Comparison of ENCODE assay signal across 30 mouse cellular contexts in the genomic region with DNA sequence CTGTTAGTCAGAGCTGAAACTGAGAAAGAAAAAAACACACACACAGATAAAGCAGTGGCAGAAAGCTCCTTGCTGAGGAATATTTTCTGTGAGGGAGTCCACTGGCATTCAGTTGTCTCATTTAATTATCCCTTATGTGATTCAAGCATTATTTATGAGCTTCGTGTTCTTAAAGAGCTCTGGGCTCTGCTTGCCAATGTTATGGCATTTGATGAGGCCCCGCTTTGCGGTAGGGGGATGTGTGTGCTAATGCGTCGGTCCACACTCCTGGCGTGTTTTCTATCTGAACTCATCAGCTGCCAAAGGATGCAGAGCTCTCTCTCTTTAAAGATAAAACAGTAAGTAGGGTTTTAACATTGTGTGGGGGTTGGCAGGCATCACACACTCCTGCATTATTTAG. TPM values are rescaled to one million over a fixed set of nuclear protein-coding genes. Genes with fewer than 3 reads are reported as not detected.
DNase-seq lines count a peak whose midpoint lies in the region; ATAC-seq lines count a peak whose summit lies in the region.
"Had no signal": no experiment of that assay in that cellular context is flagged by ENCODE, and none has a peak within 500 bp of the region (broad histone marks: within the 10 kb centered on the region; RNA-seq: fewer than 3 reads in every experiment).

No protein-coding gene starts in this region.

- peaks cover 6% of the 10 kb centered on the region; the same call in 1 of the 2 replicates for H3K4me1 ChIP-seq in midbrain, embryonic 15.5 days
- H3K4me1 ChIP-seq: embryonic facial prominence, embryonic 13.5 days; heart, embryonic 10.5 days; heart, embryonic 15.5 days; hindbrain, embryonic 12.5 days; limb, embryonic 12.5 days; liver, embryonic 15.5 days; lung, embryonic 15.5 days had no signal

- H3K4me3 ChIP-seq in midbrain, embryonic 15.5 days, result no peak overlapping the region
- H3K4me3 ChIP-seq: embryonic facial prominence, embryonic 13.5 days; heart, embryonic 10.5 days; heart, embryonic 15.5 days; hindbrain, embryonic 12.5 days; left cerebral cortex, adult 2 months; limb, embryonic 12.5 days; liver, embryonic 15.5 days; lung, embryonic 15.5 days had no signal

- no peaks in the 10 kb centered on the region for H3K9me3 ChIP-seq in midbrain, embryonic 15.5 days
- H3K9me3 ChIP-seq: embryonic facial prominence, embryonic 13.5 days; heart, embryonic 10.5 days; heart, embryonic 15.5 days; hindbrain, embryonic 12.5 days; limb, embryonic 12.5 days; liver, embryonic 15.5 days; lung, embryonic 15.5 days had no signal

- H3K4me2 ChIP-seq in midbrain, embryonic 15.5 days, result 0 out of 2 replicates have a peak overlapping the region, but pooled peaks have one; percentile 9
- H3K4me2 ChIP-seq: embryonic facial prominence, embryonic 13.5 days; heart, embryonic 15.5 days; hindbrain, embryonic 12.5 days; limb, embryonic 12.5 days; liver, embryonic 15.5 days; lung, embryonic 15.5 days had no signal

- H3K27me3 ChIP-seq in midbrain, embryonic 15.5 days (replicated peaks), result no peaks in the 10 kb centered on the region
- H3K27me3 ChIP-seq: CH12.LX; embryonic facial prominence, embryonic 13.5 days; heart, embryonic 15.5 days; hindbrain, embryonic 12.5 days; limb, embryonic 12.5 days; liver, embryonic 15.5 days; lung, embryonic 15.5 days had no signal

- no peak overlapping the region for H3K9ac ChIP-seq in midbrain, embryonic 15.5 days
- H3K9ac ChIP-seq: embryonic facial prominence, embryonic 13.5 days; heart, embryonic 15.5 days; hindbrain, embryonic 12.5 days; limb, embryonic 12.5 days; liver, embryonic 15.5 days; lung, embryonic 15.5 days had no signal

- DNase-seq in layer of hippocampus, adult 9-11 months, result peak; percentile 4
- no peak for DNase-seq in layer of hippocampus, postnatal 36 days
- DNase-seq in MN1 (ENCODE audit: low spot score), result peak; percentile 18
- peak; percentile 52 for DNase-seq in Muller cell, postnatal 12 days (ENCODE audit: inconsistent ontology term)
- DNase-seq in left cerebral cortex, adult 18-20 months (ENCODE audit: low spot score in 2 of 2), result no peak
- DNase-seq in c-Kit-positive CD71-positive TER-119-positive erythroid progenitor cells, embryonic 14.5 days (ENCODE audit: low spot score), result no peak
- DNase-seq: adrenal gland, postnatal 10 days; cerebellum, adult 18-20 months; cerebellum, postnatal 10 days; gastrocnemius, postnatal 10 days; kidney, adult 9 months; kidney, postnatal 10 days; right cerebral cortex, postnatal 14 days had no signal

- 51% methylated on average over 6 of the region's 6 CpGs for WGBS in midbrain, embryonic 15.5 days

- H3K27ac ChIP-seq in midbrain, embryonic 15.5 days, result no peak overlapping the region
- H3K27ac ChIP-seq: embryonic facial prominence, embryonic 13.5 days; heart, embryonic 10.5 days; heart, embryonic 15.5 days; hindbrain, embryonic 12.5 days; left cerebral cortex, adult 2 months; limb, embryonic 12.5 days; liver, embryonic 15.5 days; lung, embryonic 15.5 days had no signal

- ATAC-seq in midbrain, embryonic 15.5 days (replicated peaks), result peak; percentile 74
- ATAC-seq in megakaryocyte, adult 5-6 weeks (ENCODE audit: poor library complexity, severe bottlenecking), result no peak
- ATAC-seq: intestine, postnatal 0 days; Patski had no signal

- H3K36me3 ChIP-seq in midbrain, embryonic 15.5 days (replicated peaks), result no peaks in the 10 kb centered on the region
- H3K36me3 ChIP-seq: embryonic facial prominence, embryonic 13.5 days; heart, embryonic 10.5 days; heart, embryonic 15.5 days; hindbrain, embryonic 12.5 days; limb, embryonic 12.5 days; liver, embryonic 15.5 days; lung, embryonic 15.5 days had no signal

RNA-seq across cellular contexts. Expression of gene Rorb, which starts 37.9 kb away (rescaled TPM):
- total RNA-seq in layer of hippocampus, postnatal 36 days (2021), result 10 to 100 TPM; 18.7 to 20.8 TPM
- polyA plus RNA-seq in midbrain, embryonic 15.5 days (2015; fragmentation: Nextera tagmentation; extraction: Ambion mirVana), result 13.1 and 17.1 TPM in 2 replicates
- not detected in 2 replicates for total RNA-seq in megakaryocyte, adult 5-6 weeks (2015)
- not detected in 2 replicates for total RNA-seq in megakaryocyte, adult 5-6 weeks (2017)
- total RNA-seq in left cerebral cortex, adult 18-20 months (2021), result 10 to 100 TPM; 46.1 to 58.6 TPM
- total RNA-seq: CH12.LX; common myeloid progenitor, adult 5-6 weeks; granulocyte monocyte progenitor cell, adult 5-6 weeks; liver, adult 2 months; megakaryocyte progenitor cell, adult 5-6 weeks had no signal
- polyA plus RNA-seq: liver, adult 2 months had no signal

Comparison
In these comparisons a context has a peak if more than half of its experiments do, and no peak if none do; other contexts are left out.
1. DNase-seq: peak in layer of hippocampus, adult 9-11 months (single experiment), MN1 (single experiment) and Muller cell, postnatal 12 days (single experiment); none in layer of hippocampus, postnatal 36 days (0 of 2), left cerebral cortex, adult 18-20 months (0 of 2) and c-Kit-positive CD71-positive TER-119-positive erythroid progenitor cells, embryonic 14.5 days (single experiment).
2. RNA of gene Rorb, which starts 37.9 kb away (total RNA-seq): 46.1 to 58.6 TPM in left cerebral cortex, adult 18-20 months and 18.7 to 20.8 TPM in layer of hippocampus, postnatal 36 days; not detected in megakaryocyte, adult 5-6 weeks; every median in the first group is over 10 times any median in the second.